ENCODE assay signal across 36 mouse cellular contexts in genomic region chr8:71545053-71545452, GRCm38 (mm10). TPM values are rescaled to one million over a fixed set of nuclear protein-coding genes. Genes with fewer than 3 reads are reported as not detected.
"Had no signal": no experiment of that assay in that cellular context is flagged by ENCODE, and none has a peak within 500 bp of the region (broad histone marks: within the 10 kb centered on the region; RNA-seq: fewer than 3 reads in every experiment).

No protein-coding gene starts in this region.

- H3K4me3 ChIP-seq: embryonic facial prominence, embryonic 10.5 days; embryonic facial prominence, embryonic 12.5 days; embryonic facial prominence, embryonic 13.5 days; embryonic facial prominence, embryonic 15.5 days; erythroblast, embryonic 14.5 days; forebrain, embryonic 10.5 days; forebrain, embryonic 12.5 days; forebrain, embryonic 13.5 days; forebrain, embryonic 15.5 days; gastrocnemius, adult 2 months; heart, adult 2 months had no signal

- ATAC-seq: forebrain, embryonic 13.5 days; forebrain, embryonic 14.5 days; forebrain, embryonic 15.5 days; forebrain, embryonic 16.5 days; forebrain, postnatal 0 days had no signal

- H3K27me3 ChIP-seq: embryonic facial prominence, embryonic 12.5 days; embryonic facial prominence, embryonic 13.5 days; embryonic facial prominence, embryonic 15.5 days; forebrain, embryonic 15.5 days had no signal

- H3K9me3 ChIP-seq: embryonic facial prominence, embryonic 10.5 days; embryonic facial prominence, embryonic 12.5 days; embryonic facial prominence, embryonic 13.5 days; embryonic facial prominence, embryonic 15.5 days; forebrain, embryonic 10.5 days; forebrain, embryonic 12.5 days; forebrain, embryonic 13.5 days; forebrain, embryonic 15.5 days had no signal

- DNase-seq: cerebellum, adult 2 months; cerebellum, adult 8-10 months; cerebellum, adult 9-10 months; cerebellum, adult 9-11 months; cerebellum, postnatal 10 days; cerebellum, postnatal 14 days; cerebellum, postnatal 25 days; cerebellum, postnatal 36 days; embryo, embryonic 11 days; forebrain, postnatal 0 days; gastrocnemius, adult 2 months; gastrocnemius, postnatal 10 days; gastrocnemius, postnatal 14 days; gastrocnemius, postnatal 25 days; gastrocnemius, postnatal 36 days; heart, adult 2 months had no signal

RNA-seq across cellular contexts. Expression of gene Tmem221, which starts 13.6 kb away (rescaled TPM):
- total RNA-seq: common myeloid progenitor, adult 5-6 weeks; forebrain, postnatal 0 days; gastrocnemius, adult 18-20 months; gastrocnemius, adult 2 months; gastrocnemius, adult 8-10 months; gastrocnemius, postnatal 25 days; granulocyte monocyte progenitor cell, adult 5-6 weeks had no signal
- polyA plus RNA-seq: erythroblast, embryonic 14.5 days; forebrain, embryonic 13.5 days; forebrain, embryonic 14.5 days had no signal

RNA-seq across cellular contexts. Expression of gene Ccdc194, which starts 19.5 kb away (rescaled TPM):
- total RNA-seq: common myeloid progenitor, adult 5-6 weeks; gastrocnemius, adult 18-20 months; gastrocnemius, adult 2 months; gastrocnemius, adult 8-10 months; gastrocnemius, postnatal 25 days; gastrocnemius, postnatal 36 days; granulocyte monocyte progenitor cell, adult 5-6 weeks; heart, adult 2 months; heart, adult 8-10 months had no signal
- polyA plus RNA-seq: cortical plate, adult 2 months; erythroblast, embryonic 14.5 days; forebrain, embryonic 10.5 days; forebrain, embryonic 11.5 days; forebrain, embryonic 16.5 days; frontal cortex, adult 2 months had no signal

RNA-seq across cellular contexts. Expression of gene Nxnl1, which starts 21.3 kb away (rescaled TPM):
- total RNA-seq: common myeloid progenitor, adult 5-6 weeks; forebrain, postnatal 0 days; gastrocnemius, adult 18-20 months; gastrocnemius, adult 2 months had no signal
- polyA plus RNA-seq: embryonic facial prominence, embryonic 11.5 days; embryonic facial prominence, embryonic 12.5 days; embryonic facial prominence, embryonic 13.5 days; erythroblast, embryonic 14.5 days; forebrain, embryonic 10.5 days; forebrain, embryonic 11.5 days; forebrain, embryonic 12.5 days; forebrain, embryonic 13.5 days; forebrain, embryonic 14.5 days; forebrain, embryonic 15.5 days; forebrain, embryonic 16.5 days; forebrain, postnatal 0 days; frontal cortex, adult 2 months had no signal
